In genomic region chr13:99449547-99449946, GRCm38 (mm10) we compare ENCODE assay signal across 26 mouse cellular contexts.
DNase-seq lines count a peak whose midpoint lies in the region; ATAC-seq lines count a peak whose summit lies in the region.
"Had no signal": no experiment of that assay in that cellular context is flagged by ENCODE, and none has a peak within 500 bp of the region (broad histone marks: within the 10 kb centered on the region; RNA-seq: fewer than 3 reads in every experiment).

No protein-coding gene starts in this region.

- DNase-seq in forebrain, embryonic 11.5 days (ENCODE audit: low spot score), result no peak
- no peak for DNase-seq in midbrain, embryonic 10.5 days (ENCODE audit: low spot score)
- peak; percentile 57 for DNase-seq in embryonic facial prominence, embryonic 14.5 days (ENCODE audit: low spot score)
- no peak for DNase-seq in lung, postnatal 10 days
- DNase-seq: adrenal gland, postnatal 14 days; cerebellum, adult 11 months; cerebellum, postnatal 14 days; gastrocnemius, postnatal 36 days; heart, postnatal 4 days; kidney, adult 9 months; kidney, postnatal 25 days; liver, postnatal 0 days; lung, postnatal 14 days; thymus, postnatal 36 days had no signal

- H3K9me3 ChIP-seq in forebrain, embryonic 11.5 days (ENCODE audit: control insufficient read depth, low read length), result no peaks in the 10 kb centered on the region
- no peaks in the 10 kb centered on the region for H3K9me3 ChIP-seq in forebrain, embryonic 16.5 days (ENCODE audit: control insufficient read depth, low read length)
- H3K9me3 ChIP-seq in midbrain, embryonic 10.5 days (replicated peaks), result no peaks in the 10 kb centered on the region
- no peaks in the 10 kb centered on the region for H3K9me3 ChIP-seq in midbrain, embryonic 15.5 days
- H3K9me3 ChIP-seq in embryonic facial prominence, embryonic 14.5 days (ENCODE audit: control insufficient read depth, low read length), result no peaks in the 10 kb centered on the region
- H3K9me3 ChIP-seq in limb, embryonic 13.5 days, result no peaks in the 10 kb centered on the region
- no peaks in the 10 kb centered on the region for H3K9me3 ChIP-seq in liver, embryonic 12.5 days (replicated peaks)
- H3K9me3 ChIP-seq: heart, embryonic 15.5 days; intestine, embryonic 15.5 days; limb, embryonic 15.5 days had no signal

- peak overlapping the region; percentile 62; the same call in 1 of the 2 replicates for H3K27ac ChIP-seq in forebrain, embryonic 11.5 days (ENCODE audit: low read depth, low read length)
- H3K27ac ChIP-seq in forebrain, embryonic 16.5 days (ENCODE audit: low read length), result no peak overlapping the region
- H3K27ac ChIP-seq in midbrain, embryonic 10.5 days (replicated peaks), result peak overlapping the region; percentile 92
- no peak overlapping the region; the same call in 1 of the 2 replicates for H3K27ac ChIP-seq in midbrain, embryonic 15.5 days
- H3K27ac ChIP-seq in embryonic facial prominence, embryonic 14.5 days (replicated peaks; ENCODE audit: low read depth, low read length), result no peak overlapping the region
- H3K27ac ChIP-seq in limb, embryonic 13.5 days, result peak overlapping the region; percentile 6; the same call in 1 of the 2 replicates
- H3K27ac ChIP-seq in liver, embryonic 12.5 days, result no peak overlapping the region
- H3K27ac ChIP-seq: heart, embryonic 15.5 days; intestine, embryonic 15.5 days; limb, embryonic 15.5 days had no signal

- H3K4me1 ChIP-seq in forebrain, embryonic 11.5 days (replicated peaks; ENCODE audit: control insufficient read depth, insufficient read depth, low read length), result peaks cover 29% of the 10 kb centered on the region
- H3K4me1 ChIP-seq in forebrain, embryonic 16.5 days (replicated peaks; ENCODE audit: control insufficient read depth, insufficient read depth, low read length), result peaks cover 60% of the 10 kb centered on the region
- peaks cover 74% of the 10 kb centered on the region for H3K4me1 ChIP-seq in midbrain, embryonic 10.5 days
- H3K4me1 ChIP-seq in midbrain, embryonic 15.5 days, result peaks cover 64% of the 10 kb centered on the region
- H3K4me1 ChIP-seq in embryonic facial prominence, embryonic 14.5 days (ENCODE audit: control insufficient read depth, insufficient read depth, low read length), result peaks cover 38% of the 10 kb centered on the region
- peaks cover 44% of the 10 kb centered on the region for H3K4me1 ChIP-seq in limb, embryonic 13.5 days
- no peaks in the 10 kb centered on the region for H3K4me1 ChIP-seq in liver, embryonic 12.5 days
- H3K4me1 ChIP-seq: intestine, embryonic 15.5 days had no signal

- no peaks in the 10 kb centered on the region for H3K27me3 ChIP-seq in forebrain, embryonic 11.5 days (ENCODE audit: control insufficient read depth, insufficient read depth, low read length)
- no peaks in the 10 kb centered on the region for H3K27me3 ChIP-seq in forebrain, embryonic 16.5 days (replicated peaks; ENCODE audit: control insufficient read depth, insufficient read depth, low read length)
- H3K27me3 ChIP-seq in midbrain, embryonic 10.5 days (ENCODE audit: low read depth, poor library complexity, severe bottlenecking), result no peaks in the 10 kb centered on the region
- no peaks in the 10 kb centered on the region for H3K27me3 ChIP-seq in midbrain, embryonic 15.5 days (replicated peaks)
- no peaks in the 10 kb centered on the region for H3K27me3 ChIP-seq in embryonic facial prominence, embryonic 14.5 days (replicated peaks; ENCODE audit: control insufficient read depth, insufficient read depth, low read length)
- no peaks in the 10 kb centered on the region for H3K27me3 ChIP-seq in limb, embryonic 13.5 days
- no peaks in the 10 kb centered on the region for H3K27me3 ChIP-seq in liver, embryonic 12.5 days (replicated peaks)
- H3K27me3 ChIP-seq: heart, embryonic 15.5 days; intestine, embryonic 15.5 days; limb, embryonic 15.5 days had no signal

- no peak overlapping the region for H3K9ac ChIP-seq in forebrain, embryonic 11.5 days (ENCODE audit: low read length)
- no peak overlapping the region for H3K9ac ChIP-seq in forebrain, embryonic 16.5 days (replicated peaks; ENCODE audit: low read depth, low read length)
- no peak overlapping the region for H3K9ac ChIP-seq in midbrain, embryonic 15.5 days
- no peak overlapping the region for H3K9ac ChIP-seq in embryonic facial prominence, embryonic 14.5 days (ENCODE audit: low read depth, low read length)
- H3K9ac ChIP-seq in limb, embryonic 13.5 days, result no peak overlapping the region
- no peak overlapping the region for H3K9ac ChIP-seq in liver, embryonic 12.5 days
- H3K9ac ChIP-seq: heart, embryonic 15.5 days; intestine, embryonic 15.5 days; limb, embryonic 15.5 days; liver, postnatal 0 days had no signal

- no peak overlapping the region for H3K4me3 ChIP-seq in forebrain, embryonic 11.5 days (ENCODE audit: low read depth, low read length)
- no peak overlapping the region for H3K4me3 ChIP-seq in forebrain, embryonic 16.5 days (replicated peaks; ENCODE audit: low read length)
- H3K4me3 ChIP-seq in midbrain, embryonic 10.5 days, result no peak overlapping the region
- no peak overlapping the region for H3K4me3 ChIP-seq in midbrain, embryonic 15.5 days
- no peak overlapping the region for H3K4me3 ChIP-seq in embryonic facial prominence, embryonic 14.5 days (ENCODE audit: low read depth, low read length)
- no peak overlapping the region for H3K4me3 ChIP-seq in limb, embryonic 13.5 days
- no peak overlapping the region for H3K4me3 ChIP-seq in liver, embryonic 12.5 days
- H3K4me3 ChIP-seq: erythroblast, embryonic 14.5 days; heart, embryonic 15.5 days; intestine, embryonic 15.5 days; limb, embryonic 15.5 days; megakaryocyte, embryonic 14.5 days; myocyte had no signal

- 80% methylated on average over 4 of the region's 4 CpGs for WGBS in forebrain, embryonic 11.5 days
- 72% methylated on average over 4 of the region's 4 CpGs for WGBS in forebrain, embryonic 16.5 days
- 93% methylated on average over 4 of the region's 4 CpGs for WGBS in midbrain, embryonic 10.5 days
- WGBS in midbrain, embryonic 15.5 days, result 83% methylated on average over 4 of the region's 4 CpGs
- WGBS in embryonic facial prominence, embryonic 14.5 days, result 46% methylated on average over 4 of the region's 4 CpGs
- WGBS in limb, embryonic 13.5 days, result 38% methylated on average over 4 of the region's 4 CpGs
- WGBS in liver, embryonic 12.5 days (ENCODE audit: insufficient replicate concordance), result 58% methylated on average over 4 of the region's 4 CpGs

- no peak overlapping the region for H3K4me2 ChIP-seq in forebrain, embryonic 11.5 days (ENCODE audit: low read depth, low read length, severe bottlenecking)
- no peak overlapping the region for H3K4me2 ChIP-seq in forebrain, embryonic 16.5 days (ENCODE audit: low read length)
- H3K4me2 ChIP-seq in midbrain, embryonic 15.5 days, result no peak overlapping the region
- H3K4me2 ChIP-seq in embryonic facial prominence, embryonic 14.5 days (ENCODE audit: low read depth, low read length), result no peak overlapping the region
- H3K4me2 ChIP-seq in limb, embryonic 13.5 days (replicated peaks), result no peak overlapping the region
- no peak overlapping the region for H3K4me2 ChIP-seq in liver, embryonic 12.5 days
- H3K4me2 ChIP-seq: heart, embryonic 15.5 days; intestine, embryonic 15.5 days; limb, embryonic 15.5 days had no signal

- ATAC-seq in forebrain, embryonic 11.5 days (replicated peaks; ENCODE audit: low FRiP score), result no peak
- no peak for ATAC-seq in forebrain, embryonic 16.5 days
- no peak for ATAC-seq in midbrain, embryonic 15.5 days (replicated peaks)
- peak; percentile 45 for ATAC-seq in embryonic facial prominence, embryonic 14.5 days (ENCODE audit: low read depth)
- ATAC-seq in limb, embryonic 13.5 days (ENCODE audit: low FRiP score, low read depth), result peak; percentile 66
- ATAC-seq in liver, embryonic 12.5 days, result no peak
- ATAC-seq: activated CD4-positive, CD25-positive, alpha-beta regulatory T cell, adult 4 months; CD4-positive, CD25-positive, alpha-beta regulatory T cell, adult 4 months; intestine, embryonic 15.5 days; liver, postnatal 0 days had no signal

- H3K36me3 ChIP-seq in forebrain, embryonic 11.5 days (ENCODE audit: control insufficient read depth, insufficient read depth, low read length), result no peaks in the 10 kb centered on the region
- H3K36me3 ChIP-seq in forebrain, embryonic 16.5 days (ENCODE audit: control insufficient read depth, insufficient read depth), result no peaks in the 10 kb centered on the region
- peaks cover 41% of the 10 kb centered on the region for H3K36me3 ChIP-seq in midbrain, embryonic 10.5 days
- H3K36me3 ChIP-seq in midbrain, embryonic 15.5 days (replicated peaks), result no peaks in the 10 kb centered on the region
- H3K36me3 ChIP-seq in embryonic facial prominence, embryonic 14.5 days (ENCODE audit: control insufficient read depth, insufficient read depth, low read length), result no peaks in the 10 kb centered on the region
- H3K36me3 ChIP-seq in limb, embryonic 13.5 days, result no peaks in the 10 kb centered on the region
- no peaks in the 10 kb centered on the region for H3K36me3 ChIP-seq in liver, embryonic 12.5 days
- H3K36me3 ChIP-seq: heart, embryonic 15.5 days; intestine, embryonic 15.5 days; limb, embryonic 15.5 days had no signal

Comparison
In these comparisons a context has a peak if more than half of its experiments do, and no peak if none do; other contexts are left out.
1. H3K27ac ChIP-seq: peak in forebrain, embryonic 11.5 days (single experiment), midbrain, embryonic 10.5 days (single experiment) and limb, embryonic 13.5 days (single experiment); none in forebrain, embryonic 16.5 days (single experiment), midbrain, embryonic 15.5 days (single experiment), embryonic facial prominence, embryonic 14.5 days (single experiment) and liver, embryonic 12.5 days (single experiment).
2. ATAC-seq: peak in embryonic facial prominence, embryonic 14.5 days (single experiment) and limb, embryonic 13.5 days (single experiment); none in forebrain, embryonic 11.5 days (single experiment), forebrain, embryonic 16.5 days (single experiment), midbrain, embryonic 15.5 days (single experiment) and liver, embryonic 12.5 days (single experiment).